Mouse (Mus musculus) small intestine, adult 2 months (tissue): Measurements from ENCODE around the gene Ing4.

ENCODE experiments used
- CTCF ChIP-seq: fragments of 200-500 bp; IDR thresholded peaks from 2 replicates; pipeline ENCODE4 v1.5.1; 2012; ENCODE audit warnings: low read depth, mild to moderate bottlenecking, control low read depth, inconsistent platforms, low read length, moderate library complexity, mixed read lengths; ENCODE audit not compliant: insufficient replicate concordance, insufficient read length; ENCODE audit errors: extremely low read depth
- POLR2A ChIP-seq: fragments of 200-500 bp; IDR thresholded peaks from 2 replicates; pipeline ENCODE4 v1.6.1; 2012; ENCODE audit warnings: low read depth, mild to moderate bottlenecking, control low read depth, inconsistent platforms, low read length, moderate library complexity

GRCm38 (mm10) chr6:124995831-124996403, 43.6 kb upstream of the Ing4 start:
- no peak for TF ChIP-seq CTCF
- TF ChIP-seq POLR2A, result no peak
